Mouse (Mus musculus) ovary, postnatal 14 days (tissue): ENCODE measurements around the gene Nlrp9c.
"Not testable (repeated sequence)": the region's sequence is repeated elsewhere in the genome, so short reads cannot be mapped to it uniquely, and the experiment has no call there.

ENCODE experiments used
- DNase-seq: peaks from one replicate; pipeline ENCODE4 v3.0.0; 2022; ENCODE audit warnings: low spot score

The Nlrp9c gene

DNA sequence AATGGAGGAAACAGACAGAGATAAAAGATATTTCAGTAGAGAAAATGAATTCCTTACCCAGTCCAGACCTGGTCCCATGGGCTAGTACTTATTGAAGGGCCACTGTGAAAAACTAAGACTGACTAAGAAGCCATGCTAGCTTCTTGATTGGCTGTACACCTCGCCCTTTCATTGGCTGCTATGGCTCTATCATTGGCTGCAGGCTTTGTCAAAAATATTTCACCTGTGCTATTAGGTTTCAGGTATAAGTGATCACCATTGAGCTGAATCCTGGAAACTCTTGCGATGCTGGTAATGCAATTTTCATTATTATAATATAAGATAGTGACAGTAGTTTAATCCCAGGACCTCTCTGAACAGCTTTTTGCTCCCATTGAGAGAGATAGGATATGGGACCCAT lies at the start of gene Nlrp9c:
Gene Nlrp9c, minus strand, starts transcription at position 101 of the 400 bp plus-strand sequence.
- not testable (repeated sequence) for DNase-seq

DNA sequence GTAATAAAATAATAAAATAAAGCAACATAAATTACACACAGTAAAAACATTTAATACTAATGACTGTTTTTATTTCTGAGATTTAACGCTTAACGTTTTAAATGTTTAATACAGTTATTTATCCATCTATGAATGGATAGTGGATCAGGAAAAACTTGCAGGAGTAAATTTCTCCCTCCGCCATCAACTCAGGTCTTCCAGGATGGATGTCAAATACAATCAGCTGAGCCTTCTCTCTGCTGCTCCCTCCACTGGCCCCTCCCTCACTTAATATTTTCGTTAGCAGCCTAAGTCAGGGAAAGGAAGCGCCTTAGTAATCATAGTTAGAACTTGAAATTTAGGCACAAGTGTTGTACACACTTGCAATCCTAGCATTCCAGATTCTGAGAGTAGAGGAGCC lies 31.3 kb upstream of the Nlrp9c start, which contains the start of gene Nlrp4a:
Gene Nlrp4a, plus strand, starts transcription at position 301 of the 400 bp plus-strand sequence.
- no peak for DNase-seq

DNA sequence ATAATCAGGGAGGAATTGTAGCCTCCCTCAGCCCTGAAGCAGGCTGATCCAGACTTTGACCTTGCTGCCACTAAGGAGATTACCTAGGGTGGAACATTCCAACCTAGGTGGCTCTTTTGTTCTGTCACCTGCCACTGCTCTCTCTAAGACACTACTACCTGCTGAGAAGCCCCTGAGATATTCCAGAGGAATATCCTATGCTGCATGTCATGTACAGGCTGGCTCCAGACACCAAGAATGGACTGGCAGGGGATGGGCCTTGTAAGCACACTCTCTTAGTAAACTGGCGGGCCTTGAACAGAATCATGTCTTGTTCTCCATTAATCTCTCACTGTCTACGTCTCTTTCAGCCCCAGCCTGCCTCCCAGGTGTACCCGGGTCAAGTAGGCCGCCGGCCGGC lies 11.7 kb downstream of the Nlrp9c start:
- not testable (repeated sequence) for DNase-seq

DNA sequence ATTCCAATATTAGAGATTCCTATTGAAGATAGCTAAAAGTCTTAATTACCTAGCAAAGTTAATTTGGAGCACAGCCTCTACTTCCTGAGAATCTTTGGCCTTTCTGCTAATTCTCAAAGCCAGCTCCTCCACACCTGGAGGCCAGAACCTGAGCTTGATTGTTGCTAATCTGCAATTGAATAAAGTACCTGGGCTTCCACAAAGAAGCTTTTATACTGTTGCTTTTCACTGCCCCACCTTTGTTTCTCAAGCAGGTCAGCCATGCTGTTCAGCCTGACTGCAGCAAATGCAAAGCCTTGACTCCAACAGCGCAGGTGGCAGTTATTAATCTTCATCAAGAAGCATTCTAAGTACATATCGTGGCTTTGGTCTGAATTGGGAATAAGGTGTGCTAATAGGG lies 12.4 kb downstream of the Nlrp9c start:
- not testable (repeated sequence) for DNase-seq

DNA sequence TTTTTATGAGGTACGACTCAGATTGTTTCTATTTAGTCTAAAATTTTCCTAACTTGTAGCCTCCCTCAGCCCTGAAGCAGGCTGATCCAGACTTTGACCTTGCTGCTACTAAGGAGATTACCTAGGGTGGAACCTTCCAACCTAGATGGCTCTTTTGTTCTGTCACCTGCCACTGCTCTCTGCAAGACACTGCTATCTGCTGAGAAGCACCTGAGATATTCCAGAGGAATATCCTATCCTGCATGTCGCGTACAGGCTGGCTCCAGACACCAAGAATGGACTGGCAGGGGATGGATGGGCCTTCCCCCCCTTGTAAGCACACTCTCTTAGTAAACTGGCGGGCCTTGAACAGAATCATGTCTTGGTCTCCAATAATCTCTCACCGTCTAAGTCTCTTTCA lies 16.8 kb downstream of the Nlrp9c start:
- DNase-seq, result not testable (repeated sequence)

DNA sequence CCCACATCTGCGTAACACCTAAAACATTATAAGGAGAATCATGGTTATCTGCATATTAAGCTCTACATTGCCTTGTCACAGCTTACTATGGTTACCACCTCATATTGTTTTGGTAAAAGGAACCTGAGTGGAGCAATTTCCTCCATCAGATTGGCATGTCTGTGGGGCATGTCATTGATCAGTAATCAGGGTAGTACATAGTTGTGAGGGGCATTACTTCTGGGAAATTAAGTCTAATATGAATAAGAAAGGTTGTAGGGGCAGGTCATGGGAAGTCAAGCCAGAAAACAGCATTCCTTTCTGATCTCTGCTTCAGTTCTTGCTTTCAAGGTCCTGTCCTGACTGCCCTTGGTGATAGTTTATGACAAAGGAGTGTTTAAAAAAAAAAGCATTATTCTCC lies 22.7 kb downstream of the Nlrp9c start:
- no peak for DNase-seq

DNA sequence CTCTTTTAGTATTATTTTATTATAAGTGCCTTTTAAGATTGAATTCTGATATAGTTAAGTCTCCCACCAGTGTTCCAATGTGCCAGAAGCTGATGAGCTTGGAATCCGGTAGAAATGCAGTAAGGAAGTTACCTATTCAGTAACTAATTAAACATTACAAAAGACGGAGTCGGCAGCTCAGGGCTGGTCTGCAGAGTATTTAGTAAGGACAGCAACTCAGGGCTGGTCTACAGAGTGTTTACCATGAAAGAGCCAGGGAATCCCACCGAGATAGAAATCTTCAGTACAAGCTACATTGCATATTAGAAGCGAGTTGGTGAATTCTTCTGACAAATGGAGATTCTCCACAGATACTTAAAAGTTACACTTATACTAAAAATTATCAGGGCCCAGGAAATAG lies 30.3 kb downstream of the Nlrp9c start:
- not testable (repeated sequence) for DNase-seq

DNA sequence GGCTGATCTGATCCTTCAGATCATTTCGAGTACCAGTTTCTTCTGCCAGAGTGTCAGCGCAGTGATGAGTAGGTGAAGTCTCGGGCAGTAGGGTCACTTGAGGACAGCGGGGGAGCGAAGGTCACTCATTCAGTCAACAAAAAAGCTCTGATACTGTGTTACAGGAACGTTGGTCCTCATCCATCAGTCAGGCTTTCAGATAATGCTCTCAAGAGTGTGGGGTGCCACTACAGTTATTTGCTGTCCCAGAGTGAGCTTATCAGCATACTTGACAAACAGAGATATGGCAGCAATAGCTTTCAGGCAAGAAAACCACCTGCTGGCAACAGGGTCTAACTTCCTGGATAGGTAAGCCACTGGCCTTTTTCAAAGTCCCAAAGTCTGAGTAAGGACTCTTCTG lies 46.8 kb downstream of the Nlrp9c start:
- DNase-seq, result not testable (repeated sequence)

DNA sequence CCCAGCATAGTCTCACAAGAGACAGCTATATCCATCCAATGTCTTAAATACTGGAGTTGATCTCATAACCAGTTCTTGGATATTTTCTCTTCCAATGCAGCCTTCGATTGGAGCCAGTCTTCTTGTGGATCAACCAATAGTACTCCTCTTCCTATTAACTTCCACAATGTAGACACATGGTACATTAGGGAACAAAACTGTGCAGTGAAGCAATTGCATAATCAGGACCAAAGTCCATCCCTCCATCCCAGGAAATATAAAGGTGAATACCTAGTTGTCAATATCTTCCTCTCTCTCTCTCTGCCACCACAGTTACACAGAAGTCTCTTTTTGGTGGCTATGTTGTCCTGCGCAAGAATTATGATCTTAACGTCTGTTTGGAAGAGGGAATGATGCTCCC lies 51.2 kb downstream of the Nlrp9c start:
- DNase-seq, result not testable (repeated sequence)

DNA sequence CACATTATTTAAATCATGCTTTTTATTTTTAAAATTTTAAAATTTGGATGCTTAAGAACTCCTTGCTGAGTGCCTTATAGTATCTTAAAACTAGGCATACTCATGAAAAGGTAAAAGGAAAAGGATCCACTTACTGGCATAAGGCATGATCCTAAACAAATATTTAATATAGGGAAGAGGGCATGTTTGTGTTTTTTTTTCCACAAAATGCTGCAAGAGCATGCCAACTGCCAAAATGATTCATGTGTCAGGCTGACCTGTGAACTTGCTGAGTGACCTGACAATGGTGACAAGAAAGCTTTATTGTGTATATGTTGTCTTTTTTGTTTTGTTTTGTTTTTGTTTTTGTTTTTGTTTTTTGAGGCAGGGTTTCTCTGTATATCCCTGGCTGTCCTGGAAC lies 53.3 kb downstream of the Nlrp9c start:
- DNase-seq, result not testable (repeated sequence)

DNA sequence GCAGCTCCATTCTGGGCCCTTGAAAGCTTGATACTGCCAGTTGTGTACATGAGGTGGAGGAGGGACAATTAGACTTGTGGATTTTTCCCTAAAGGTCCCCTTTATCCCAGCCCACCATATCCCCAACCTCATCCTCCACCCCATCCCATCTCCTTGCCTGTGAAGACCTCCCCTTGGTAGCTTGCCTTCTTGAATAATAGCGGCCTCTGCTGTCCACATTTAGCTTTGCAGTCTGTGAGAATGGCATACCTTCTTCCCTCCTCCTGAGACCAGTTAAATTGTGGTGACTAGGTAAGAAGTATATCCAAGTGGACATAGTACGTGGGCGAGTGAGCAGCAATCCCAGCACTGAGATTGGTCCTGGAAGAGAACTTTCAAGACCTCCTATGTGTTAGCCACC lies 83.1 kb downstream of the Nlrp9c start:
- not testable (repeated sequence) for DNase-seq

DNA sequence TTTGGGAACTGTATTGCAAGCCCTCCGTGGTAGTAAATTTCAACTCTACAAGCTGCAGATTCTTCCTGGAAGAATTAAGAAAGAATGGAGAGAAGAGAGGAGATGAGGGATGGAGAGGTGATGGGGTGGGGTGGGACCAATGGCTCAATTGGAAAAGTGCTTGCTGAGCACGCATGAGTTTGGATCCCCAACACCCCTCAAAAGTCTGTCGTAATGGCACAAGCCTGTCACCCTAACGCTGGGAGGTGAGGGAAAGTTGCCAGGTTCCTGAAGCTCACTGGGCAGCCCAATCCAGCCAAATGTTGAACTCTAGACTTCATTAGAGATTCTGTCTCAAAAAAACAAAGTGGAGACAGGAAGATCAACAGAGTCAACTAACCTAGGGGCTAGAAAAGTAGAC lies 87.7 kb downstream of the Nlrp9c start:
- DNase-seq, result not testable (repeated sequence)

DNA sequence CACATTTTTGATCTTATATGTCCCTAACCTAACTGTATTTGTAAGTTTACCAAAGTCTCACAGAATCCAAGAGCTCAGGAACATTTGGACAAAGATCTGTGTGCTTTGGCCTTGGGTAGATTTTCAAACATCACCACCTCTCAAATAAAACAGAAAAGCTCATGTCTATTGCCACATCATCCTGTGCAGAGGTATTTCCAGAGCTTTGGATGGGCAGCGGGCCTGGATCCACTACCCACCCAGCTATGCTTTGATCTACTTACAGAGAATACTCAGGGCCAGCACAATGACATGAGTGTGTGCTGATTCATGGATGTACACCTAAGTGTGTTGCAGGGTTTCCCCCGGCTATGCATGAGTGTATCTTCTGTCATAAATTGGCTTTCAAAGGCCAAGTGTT lies 88.3 kb downstream of the Nlrp9c start:
- not testable (repeated sequence) for DNase-seq

DNA sequence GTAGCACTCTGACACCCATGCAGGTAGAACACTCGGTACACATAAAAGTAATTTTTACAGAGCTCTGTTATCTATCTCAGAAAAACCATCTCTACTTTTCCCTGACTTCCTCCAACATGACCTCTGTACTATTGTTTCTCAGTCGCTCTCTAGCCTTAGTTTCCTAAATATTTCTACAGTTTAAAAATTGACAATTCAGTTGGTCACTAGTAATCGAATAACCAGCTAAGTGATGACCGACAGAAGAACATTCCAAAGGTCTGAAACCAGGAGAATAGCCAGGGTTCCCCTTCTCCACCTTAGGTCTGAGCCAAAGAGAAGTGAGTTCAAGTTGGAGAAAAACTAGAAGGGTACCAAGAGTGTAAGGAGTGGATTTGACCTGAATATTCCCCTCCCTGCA lies 91.7 kb downstream of the Nlrp9c start:
- not testable (repeated sequence) for DNase-seq

DNA sequence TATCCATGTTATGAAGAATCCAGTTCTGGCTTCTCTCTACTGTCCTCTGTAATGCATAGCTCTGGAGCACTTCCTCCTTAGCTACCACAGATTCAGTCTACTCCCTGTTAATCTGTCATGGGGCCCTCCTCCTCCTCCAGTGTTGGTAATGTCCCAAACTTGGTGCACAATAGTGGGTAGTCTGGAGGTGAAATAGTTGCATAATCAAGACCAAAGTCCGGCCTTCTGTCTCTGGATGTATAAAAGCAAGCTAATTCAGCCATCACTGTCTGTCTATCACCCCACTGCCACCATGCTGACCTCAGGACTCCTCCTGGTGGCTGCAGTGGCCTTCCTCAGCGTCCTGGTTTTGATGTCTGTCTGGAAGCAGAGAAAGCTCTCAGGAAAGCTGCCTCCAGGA lies 96.6 kb downstream of the Nlrp9c start, which contains the start of gene Cyp2a4:
Gene Cyp2a4, plus strand, starts transcription at position 244 of the 400 bp plus-strand sequence.
- DNase-seq, result not testable (repeated sequence)

DNA sequence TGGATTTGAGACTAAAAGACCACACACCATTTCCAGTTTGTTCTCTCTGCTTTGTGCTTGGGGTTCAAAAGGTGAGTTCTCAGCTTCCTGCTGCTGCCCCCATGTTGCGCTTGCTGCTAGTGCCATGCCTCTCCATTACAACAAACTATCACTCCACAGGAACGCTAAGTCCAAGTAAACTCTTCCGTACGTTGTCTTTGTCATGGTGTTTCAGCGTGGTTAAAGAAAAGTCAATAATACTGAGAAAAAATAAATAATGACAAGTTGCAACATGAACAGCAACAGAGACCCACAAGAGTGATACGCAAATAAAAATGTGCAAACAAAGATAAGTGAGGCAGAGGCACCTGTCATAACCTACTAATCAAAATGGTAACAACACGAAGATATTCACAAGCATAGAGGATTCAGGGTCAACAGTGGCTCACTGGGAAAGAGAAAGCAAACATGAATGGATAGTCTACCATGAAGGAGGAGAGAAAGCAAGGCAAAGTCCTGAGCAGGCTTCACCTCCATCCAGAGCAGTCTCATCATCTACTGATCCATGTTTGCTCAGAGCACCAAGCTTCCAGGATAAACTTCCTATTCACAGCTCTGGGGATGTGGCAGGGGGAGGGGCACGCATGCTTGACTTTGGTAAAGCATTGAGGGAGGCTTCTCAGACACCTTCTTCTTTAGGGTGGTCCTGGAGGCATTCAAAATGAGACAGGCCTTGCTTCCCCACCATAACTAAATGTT lies 99.9 kb downstream of the Nlrp9c start:
- DNase-seq, result not testable (repeated sequence)
